Mouse (Mus musculus) kidney, adult 2 months (tissue): ENCODE data around the gene Slc25a17. TPM values are rescaled to one million over a fixed set of nuclear protein-coding genes. Genes with fewer than 3 reads are reported as not detected.

Experiments used
- DNase-seq: peaks from one replicate; pipeline ENCODE4 v3.0.0; 2021
- H3K27ac ChIP-seq: fragments of 200-500 bp; 2 replicates; pipeline ENCODE4 v1.5.1; 2012; ENCODE audit warnings: low read depth, low read length, control low read depth, inconsistent platforms; ENCODE audit not compliant: insufficient read depth
- H3K27me3 ChIP-seq: fragments of 200-500 bp; replicated peaks from 2 replicates; pipeline ENCODE4 v1.6.1; 2012; ENCODE audit warnings: mild to moderate bottlenecking, moderate library complexity, low read length, inconsistent platforms; ENCODE audit not compliant: control insufficient read depth, insufficient read depth
- H3K36me3 ChIP-seq: fragments of 200-500 bp; 2 replicates; pipeline ENCODE4 v1.6.1; 2012; ENCODE audit warnings: mild to moderate bottlenecking, moderate library complexity, low read length, inconsistent platforms; ENCODE audit not compliant: control insufficient read depth, insufficient read depth
- H3K4me1 ChIP-seq: fragments of 200-500 bp; 2 replicates; pipeline ENCODE4 v1.6.1; 2011; ENCODE audit warnings: low read length; ENCODE audit not compliant: control insufficient read depth, insufficient read depth
- H3K4me3 ChIP-seq: fragments of 200-500 bp; 2 replicates; pipeline ENCODE4 v1.5.1; 2011; ENCODE audit warnings: mild to moderate bottlenecking, low read depth, low read length, control low read depth; ENCODE audit not compliant: insufficient read depth
- CTCF ChIP-seq: fragments of 200-500 bp; conservative IDR thresholded peaks from 2 replicates; pipeline ENCODE4 v1.5.1; 2011; ENCODE audit warnings: low read depth, mild to moderate bottlenecking, control low read depth, low read length, moderate library complexity, mixed read lengths; ENCODE audit not compliant: insufficient read depth, insufficient read length
- POLR2A ChIP-seq: fragments of 200-500 bp; IDR thresholded peaks from one replicate; pipeline ENCODE4 v1.6.1; 2011; ENCODE audit warnings: low read depth, low read length, control low read depth
- WGBS: fragments of 180-500 bp; shearing (Covaris S2); methylation state at CpG from one replicate; pipeline ENCODE4 v1.1.7; 2018; 5-methylcytosine and 5-hydroxymethylcytosine counted together
- polyA plus RNA-seq: library from polyadenylated mRNA; depleted of rRNA; stranded (reverse); fragments of >200 nt; gene quantifications from 2 replicates; pipeline ENCODE4 v1.2.3, GENCODE M21; 2012; rRNA removed

The Slc25a17 gene
- 78.3 and 78.6 TPM in 2 replicates for polyA plus RNA-seq

DNA sequence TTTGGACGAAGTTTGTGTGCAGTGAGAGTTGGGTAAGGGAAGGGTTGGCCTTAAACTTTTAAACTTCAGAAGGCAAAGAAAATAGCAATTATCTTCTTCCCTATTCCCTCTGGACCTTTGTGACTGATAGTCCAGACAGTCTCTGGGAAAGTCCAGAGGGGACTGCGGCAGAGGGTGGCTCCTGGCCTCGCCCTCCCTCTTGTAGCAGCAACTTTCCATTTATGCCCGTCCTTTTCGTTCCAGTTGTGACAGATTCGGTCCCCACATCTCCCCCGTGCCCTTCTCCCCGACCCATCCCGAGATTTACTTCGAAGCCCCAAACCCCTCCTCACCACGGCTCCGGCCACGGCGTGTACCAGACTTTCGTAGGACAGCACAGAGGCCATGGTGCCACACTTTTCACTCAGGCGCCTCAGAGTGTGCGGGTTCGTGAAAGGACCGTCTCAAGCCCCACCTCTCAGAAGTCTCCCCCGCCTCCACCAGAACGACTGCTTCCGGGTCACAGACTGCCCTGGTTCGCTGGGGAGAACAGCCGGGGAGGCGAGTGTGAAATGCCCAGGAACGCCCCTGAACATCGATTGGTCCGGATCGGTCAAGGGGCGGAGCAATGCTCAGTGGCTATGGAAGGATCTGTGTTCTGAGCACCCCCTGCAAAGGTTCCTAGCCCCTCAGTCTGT, at the start of gene Slc25a17:
Slc25a17 (minus strand) TSS at position 468 of the 677 bp plus-strand sequence.
- Histone ChIP-seq H3K4me1 (peaks cover 45% of the 10 kb centered on the region), H3K4me3 (peak within 1 kb of the TSS; percentile 81), H3K27me3 (no peaks in the 10 kb centered on the region), H3K27ac (peak within 1 kb of the TSS; percentile 75), H3K36me3 (no peaks in the 10 kb centered on the region; the same call in 1 of the 2 replicates)
- under 1% methylated on average over 30 of the region's 30 CpGs for WGBS
- TF ChIP-seq CTCF (no peak), POLR2A (peak; percentile 34)
- DNase-seq = peak; percentile 98

DNA sequence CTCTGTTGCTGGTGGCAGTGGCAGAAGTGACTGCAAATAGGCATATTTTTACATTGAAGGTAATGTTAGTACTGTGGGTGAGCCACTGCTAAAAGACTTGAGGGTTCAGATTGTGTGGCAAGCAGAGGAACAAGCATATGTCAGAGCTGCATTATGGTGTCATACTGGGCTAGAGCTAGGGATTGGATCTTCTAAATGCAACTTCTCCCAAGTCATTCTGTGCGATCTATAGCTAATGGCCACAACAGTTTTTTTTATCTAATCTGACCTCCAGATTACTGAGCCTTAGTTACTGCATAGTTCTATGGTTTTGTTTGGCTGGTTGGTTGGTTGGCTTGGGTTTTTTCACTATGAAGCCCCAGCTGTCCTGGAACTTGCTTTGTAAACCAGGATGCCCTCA, 47.6 kb upstream of the Slc25a17 start, which contains the start of gene Dnajb7:
Dnajb7 (minus strand) TSS at position 101 of the 400 bp plus-strand sequence.
- Histone ChIP-seq H3K36me3 (no peaks in the 10 kb centered on the region), H3K27ac (no peak within 1 kb of the TSS), H3K4me1 (no peaks in the 10 kb centered on the region), H3K27me3 (no peaks in the 10 kb centered on the region), H3K4me3 (no peak within 1 kb of the TSS)
- no peak for DNase-seq
- WGBS = 100% methylated on average over 1 of the region's 1 CpGs
- TF ChIP-seq CTCF (no peak), POLR2A (no peak)

DNA sequence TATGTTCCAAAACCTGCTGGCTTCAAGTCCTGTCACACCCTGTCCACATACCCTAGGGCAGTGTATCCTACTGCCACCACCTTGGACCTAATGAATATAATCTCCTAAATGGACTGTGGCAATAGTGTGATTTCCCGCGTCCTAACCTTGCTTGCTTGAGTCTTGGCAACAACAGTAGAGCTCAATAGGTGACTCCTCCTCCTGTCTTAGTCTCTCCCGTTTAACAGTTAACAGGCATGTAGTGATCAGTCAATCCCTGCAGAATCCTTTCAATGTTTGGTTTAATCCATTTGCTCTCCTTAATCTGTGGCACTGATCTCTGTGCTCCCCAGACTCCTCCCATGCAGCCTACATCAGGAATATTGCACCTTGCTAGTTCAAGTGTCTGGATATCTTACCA, 44.4 kb upstream of the Slc25a17 start:
- no peak overlapping the region for H3K27ac ChIP-seq
- no peaks in the 10 kb centered on the region for H3K27me3 ChIP-seq
- no peaks in the 10 kb centered on the region for H3K36me3 ChIP-seq
- H3K4me3 ChIP-seq = no peak overlapping the region
- 70% methylated on average over 3 of the region's 3 CpGs for WGBS
- no peaks in the 10 kb centered on the region; the same call in 1 of the 2 replicates for H3K4me1 ChIP-seq
- DNase-seq = no peak
- TF ChIP-seq CTCF (no peak), POLR2A (no peak)

DNA sequence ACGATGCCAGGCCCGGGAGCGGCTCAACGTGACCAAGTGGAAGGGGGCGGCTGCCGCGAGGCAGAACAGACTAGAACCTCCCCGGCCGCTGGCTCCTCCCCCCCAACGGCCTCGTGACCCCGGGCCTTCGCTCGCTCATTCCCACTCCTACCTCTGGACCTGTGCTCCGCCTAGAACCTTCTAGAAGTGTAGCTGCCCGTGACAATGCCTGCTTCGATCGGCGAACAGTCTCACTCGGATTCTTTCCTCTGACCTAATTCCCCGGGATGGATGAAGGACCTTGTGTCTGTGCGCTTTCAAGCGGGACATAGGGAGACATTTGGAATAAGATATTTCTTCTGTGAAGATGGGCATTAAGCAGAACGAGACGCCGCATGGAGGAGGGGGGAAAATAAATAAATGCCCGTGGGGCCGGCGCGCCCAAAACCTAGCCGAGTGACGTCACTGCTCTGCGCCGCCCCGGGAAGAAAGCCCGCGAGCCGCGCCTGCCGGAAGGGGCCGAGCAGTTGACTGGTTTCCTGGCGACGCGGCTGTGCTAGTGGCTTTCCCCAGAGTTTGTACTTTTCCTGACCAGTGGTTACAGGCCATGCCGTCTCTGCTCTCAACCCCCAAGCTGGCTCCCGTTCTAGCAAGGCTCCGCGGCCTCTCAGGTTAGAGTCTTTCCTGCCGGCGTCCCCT, 39.2 kb upstream of the Slc25a17 start, which contains the start of the genes St13 and Xpnpep3:
St13 (minus strand) TSS at position 440 of the 678 bp plus-strand sequence.
Xpnpep3 (plus strand) TSS at position 501 of the 678 bp plus-strand sequence.
- Histone ChIP-seq H3K27me3 (no peaks in the 10 kb centered on the region), H3K27ac (peak within 1 kb of the TSS; percentile 97), H3K4me1 (no peaks in the 10 kb centered on the region; the same call in 1 of the 2 replicates), H3K36me3 (no peaks in the 10 kb centered on the region), H3K4me3 (peak within 1 kb of the TSS; percentile 97)
- DNase-seq = peak; percentile 98
- peak; percentile 43 for TF ChIP-seq POLR2A
- no peak for TF ChIP-seq CTCF
- under 1% methylated on average over 50 of the region's 50 CpGs for WGBS

DNA sequence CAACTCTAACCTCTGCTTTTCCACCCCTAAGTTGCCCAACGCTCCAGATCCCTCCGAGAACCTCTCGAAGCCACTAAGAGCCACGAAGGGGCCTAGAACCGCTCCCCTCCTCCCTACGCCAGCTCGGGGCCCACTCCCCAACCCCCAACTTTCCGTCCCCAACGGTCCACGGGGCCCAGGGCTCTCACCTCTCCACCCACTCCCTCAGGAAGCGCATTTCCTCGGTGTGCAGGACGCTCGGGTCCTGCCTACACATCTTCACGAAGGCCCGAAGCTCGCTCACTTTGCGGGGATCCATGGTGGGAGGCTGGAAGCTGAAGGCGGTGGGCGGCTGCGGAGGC, 38.7 kb upstream of the Slc25a17 start:
- no peaks in the 10 kb centered on the region; the same call in 1 of the 2 replicates for H3K4me1 ChIP-seq
- under 1% methylated on average over 21 of the region's 21 CpGs for WGBS
- no peaks in the 10 kb centered on the region for H3K27me3 ChIP-seq
- TF ChIP-seq CTCF (no peak), POLR2A (no peak)
- no peaks in the 10 kb centered on the region for H3K36me3 ChIP-seq
- H3K4me3 ChIP-seq = peak overlapping the region; percentile 97
- DNase-seq = no peak
- peak overlapping the region; percentile 91 for H3K27ac ChIP-seq

DNA sequence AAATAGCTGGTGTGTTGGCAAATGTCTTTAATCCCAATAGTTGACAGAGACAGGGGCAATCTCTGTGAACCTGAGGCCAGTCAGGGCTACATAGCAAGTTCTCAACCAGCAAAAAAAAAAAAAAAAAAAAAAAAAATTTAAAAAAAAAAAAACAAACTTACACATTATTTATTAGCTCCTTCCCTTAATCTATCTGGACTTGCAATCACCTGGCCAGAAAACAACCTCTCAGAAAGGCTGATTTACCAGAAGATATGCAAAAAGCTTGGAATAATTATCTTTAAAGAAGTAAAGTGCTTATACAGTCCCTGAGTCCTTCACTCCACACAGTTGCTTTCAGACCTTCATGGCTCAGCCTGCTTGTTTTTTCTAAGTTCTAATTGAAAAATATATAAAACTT, 37.6 kb upstream of the Slc25a17 start:
- Histone ChIP-seq H3K27me3 (no peaks in the 10 kb centered on the region), H3K4me3 (no peak overlapping the region), H3K36me3 (no peaks in the 10 kb centered on the region), H3K27ac (no peak overlapping the region), H3K4me1 (peaks cover 6% of the 10 kb centered on the region; the same call in 1 of the 2 replicates)
- DNase-seq = no peak
- no peak for TF ChIP-seq POLR2A
